Mouse (Mus musculus): ENCODE data around the gene Ndufa3.

GRCm38 (mm10) chr7:3607391-3607790 is 9.8 kb upstream of the Ndufa3 start:
- TF ChIP-seq GATA1 (IDR thresholded peaks at IDR 0.05; ENCODE audit: borderline replicate concordance, low read length) = no peak
- TF ChIP-seq FLI1 (IDR thresholded peaks at IDR 0.05; ENCODE audit: low read length) = no peak

Measured in megakaryocyte, embryonic 14.5 days (primary cell).